Mouse (Mus musculus) intestine, embryonic 15.5 days (tissue): ENCODE data around the gene Fstl4. TPM values are rescaled to one million over a fixed set of nuclear protein-coding genes. Genes with fewer than 3 reads are reported as not detected.

Source experiments
- ATAC-seq: fragments of 200-750 bp; cut with Nextera tagmentation; 2 replicates; pipeline ENCODE4 v1.8.0; 2017; ENCODE audit warnings: moderate TSS enrichment, moderate library complexity
- H3K27ac ChIP-seq: fragments of 300-500 bp; sonication (generic); 2 replicates; pipeline ENCODE4 v1.5.1; 2015; ENCODE audit warnings: mild to moderate bottlenecking, inconsistent platforms
- H3K27me3 ChIP-seq: fragments of 300-500 bp; sonication (generic); replicated peaks from 2 replicates; pipeline ENCODE4 v1.6.1; 2015; ENCODE audit warnings: inconsistent platforms
- H3K36me3 ChIP-seq: fragments of 300-500 bp; sonication (generic); 2 replicates; pipeline ENCODE4 v1.6.1; 2015; ENCODE audit warnings: inconsistent platforms
- H3K4me1 ChIP-seq: fragments of 300-500 bp; sonication (generic); replicated peaks from 2 replicates; pipeline ENCODE4 v1.6.1; 2015; ENCODE audit warnings: inconsistent platforms
- H3K4me2 ChIP-seq: fragments of 300-500 bp; sonication (generic); replicated peaks from 2 replicates; pipeline ENCODE4 v1.6.1; 2015; ENCODE audit warnings: mild to moderate bottlenecking, inconsistent platforms
- H3K4me3 ChIP-seq: fragments of 300-500 bp; sonication (generic); replicated peaks from 2 replicates; pipeline ENCODE4 v1.5.1; 2015; ENCODE audit warnings: inconsistent platforms
- H3K9ac ChIP-seq: fragments of 300-500 bp; sonication (generic); 2 replicates; pipeline ENCODE4 v1.6.1; 2015; ENCODE audit warnings: inconsistent platforms
- H3K9me3 ChIP-seq: fragments of 300-500 bp; sonication (generic); 2 replicates; pipeline ENCODE4 v1.6.1; 2016; ENCODE audit warnings: inconsistent platforms
- WGBS: fragments of 180-500 bp; shearing (Covaris S2); methylation state at CpG from one replicate; pipeline ENCODE4 v1.1.7; 2015; 5-methylcytosine and 5-hydroxymethylcytosine counted together
- polyA plus RNA-seq: library from polyadenylated mRNA; unstranded; fragments of >200 nt; fragmentation: Nextera tagmentation; extraction: Ambion mirVana; gene quantifications from 2 replicates; pipeline ENCODE4 v1.2.1, GENCODE M21; 2015

The Fstl4 gene
- polyA plus RNA-seq, 1 experiment from 2014 or later: 6.1 TPM

DNA sequence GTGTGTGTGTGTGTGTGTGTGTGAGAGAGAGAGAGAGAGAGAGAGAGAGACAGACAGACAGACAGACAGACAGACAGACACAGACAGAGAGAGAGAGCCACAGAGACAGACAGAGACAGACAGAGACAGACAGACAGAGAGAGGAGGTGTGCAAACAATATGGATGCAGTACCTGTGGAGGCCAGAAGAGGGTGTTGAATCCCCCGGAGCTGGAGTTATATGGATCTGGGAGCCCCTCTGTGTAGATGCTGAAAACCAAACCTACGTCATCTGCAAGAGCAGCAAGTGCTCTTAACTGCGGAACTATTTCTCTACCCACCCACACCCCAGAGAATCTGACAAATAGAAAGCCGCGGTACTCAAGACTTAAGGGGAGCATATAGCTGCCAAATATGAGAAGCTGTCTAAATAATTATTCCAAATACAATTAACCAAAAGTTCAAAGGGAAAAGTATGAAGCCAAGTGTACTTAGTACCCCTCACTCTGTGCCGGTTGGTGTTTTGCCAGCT lies 247.6 kb downstream of the Fstl4 start:
- Histone ChIP-seq H3K4me2 (no peak overlapping the region), H3K27me3 (no peaks in the 10 kb centered on the region), H3K4me1 (no peaks in the 10 kb centered on the region), H3K4me3 (no peak overlapping the region), H3K9me3 (no peaks in the 10 kb centered on the region), H3K36me3 (no peaks in the 10 kb centered on the region), H3K9ac (no peak overlapping the region), H3K27ac (no peak overlapping the region)
- 76% methylated on average over 6 of the region's 6 CpGs for WGBS
- no peak for ATAC-seq

DNA sequence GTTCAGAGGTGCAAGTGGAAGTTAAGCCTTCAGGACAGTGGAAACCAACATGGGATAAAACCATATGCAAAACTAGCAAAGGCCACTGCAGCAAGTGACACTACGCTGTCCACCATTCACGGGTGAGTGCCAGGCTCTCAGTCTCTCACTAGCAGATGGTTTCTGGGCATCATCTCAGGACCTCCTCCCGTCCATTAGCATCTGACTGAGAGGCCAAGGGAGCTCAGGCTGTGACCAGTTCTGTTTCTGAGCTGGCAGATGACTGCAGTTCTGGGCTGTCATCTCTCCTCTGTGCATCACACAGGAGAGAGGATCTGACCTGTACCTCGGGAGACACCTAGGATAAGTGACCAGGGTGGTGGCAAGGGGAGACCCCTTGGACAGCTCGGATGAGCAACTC lies 249.5 kb downstream of the Fstl4 start:
- WGBS: 80% methylated on average over 5 of the region's 5 CpGs
- Histone ChIP-seq H3K4me3 (no peak overlapping the region), H3K4me2 (no peak overlapping the region), H3K27ac (no peak overlapping the region), H3K27me3 (no peaks in the 10 kb centered on the region), H3K4me1 (no peaks in the 10 kb centered on the region), H3K9me3 (no peaks in the 10 kb centered on the region), H3K9ac (no peak overlapping the region), H3K36me3 (no peaks in the 10 kb centered on the region)
- no peak for ATAC-seq

DNA sequence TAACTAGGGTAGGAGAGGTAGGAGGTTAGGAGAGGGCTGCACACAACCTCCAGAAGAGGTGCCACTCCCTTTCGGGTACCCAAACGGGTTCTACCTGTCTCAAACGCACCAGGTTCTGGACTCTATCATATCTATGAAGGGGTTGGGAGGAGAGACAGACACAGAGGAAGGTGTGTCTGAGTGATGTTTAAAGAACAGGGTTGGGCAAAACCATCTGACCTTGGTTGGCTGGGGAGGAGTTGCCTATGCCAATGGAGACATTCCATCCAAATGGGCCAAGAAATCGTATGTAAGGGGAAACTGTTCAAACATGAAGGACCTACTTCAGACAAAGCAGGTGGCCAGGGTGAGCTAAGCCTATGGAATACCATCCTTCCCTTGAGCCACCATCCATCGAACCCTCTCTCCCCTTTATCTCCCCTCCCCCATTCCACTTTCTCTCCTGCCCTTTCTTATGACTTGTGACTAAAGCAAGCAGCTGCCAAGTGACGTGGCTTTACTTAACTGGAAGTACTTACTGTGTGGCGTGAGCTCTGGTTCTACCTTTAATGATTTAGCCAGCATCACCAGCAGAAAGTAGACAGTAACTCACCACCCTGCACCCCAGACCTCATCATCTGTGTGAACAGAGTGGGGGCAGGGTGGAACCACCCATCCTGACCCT lies 252.1 kb downstream of the Fstl4 start:
- Histone ChIP-seq H3K9ac (no peak overlapping the region), H3K27me3 (no peaks in the 10 kb centered on the region), H3K36me3 (no peaks in the 10 kb centered on the region), H3K4me1 (no peaks in the 10 kb centered on the region), H3K27ac (no peak overlapping the region), H3K4me3 (no peak overlapping the region), H3K9me3 (no peaks in the 10 kb centered on the region), H3K4me2 (no peak overlapping the region)
- 76% methylated on average over 7 of the region's 7 CpGs for WGBS
- ATAC-seq: no peak

DNA sequence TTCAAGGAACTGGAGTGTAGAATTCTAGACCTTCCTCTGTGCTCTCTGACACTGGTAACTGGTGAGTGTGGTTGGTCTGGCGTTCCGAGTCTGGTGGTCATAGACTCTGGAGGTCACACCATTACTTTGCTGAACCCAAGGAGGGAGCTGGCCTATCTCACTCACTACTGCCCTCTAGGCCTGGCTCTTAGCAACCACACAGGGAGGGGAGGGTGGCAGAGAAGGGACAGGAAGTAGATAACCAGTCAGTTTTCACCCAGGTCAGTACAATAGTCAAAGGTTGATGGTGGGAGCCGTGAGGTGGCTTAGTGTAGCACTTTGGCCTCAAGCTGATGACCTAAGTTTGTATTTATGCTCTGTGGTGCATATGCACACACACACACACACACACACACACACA lies 255.1 kb downstream of the Fstl4 start:
- Histone ChIP-seq H3K4me1 (no peaks in the 10 kb centered on the region), H3K9me3 (no peaks in the 10 kb centered on the region), H3K27me3 (no peaks in the 10 kb centered on the region), H3K27ac (no peak overlapping the region), H3K4me2 (no peak overlapping the region), H3K9ac (no peak overlapping the region), H3K4me3 (no peak overlapping the region), H3K36me3 (no peaks in the 10 kb centered on the region)
- ATAC-seq: no peak
- WGBS: 74% methylated on average over 3 of the region's 3 CpGs

DNA sequence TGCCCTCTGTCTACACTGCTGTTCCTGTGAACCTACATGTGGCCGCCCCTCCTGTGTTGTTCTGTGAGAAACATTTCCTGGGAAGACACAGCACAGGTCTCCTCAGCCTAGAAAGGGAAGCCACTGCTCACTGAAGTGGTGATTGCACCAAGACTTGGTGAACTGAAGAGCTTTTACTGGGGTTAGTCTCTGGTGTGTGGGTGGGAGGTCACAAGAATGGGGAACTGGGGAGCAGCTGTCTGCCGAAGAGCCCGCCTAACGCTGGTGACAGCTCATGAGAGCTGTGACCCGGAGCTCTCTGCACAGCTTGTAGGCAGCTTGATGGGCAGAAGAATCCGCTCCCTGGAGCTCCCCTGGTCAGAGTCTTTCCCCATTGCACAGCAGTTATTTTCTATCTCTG lies 260.0 kb downstream of the Fstl4 start:
- Histone ChIP-seq H3K4me2 (no peak overlapping the region), H3K27me3 (no peaks in the 10 kb centered on the region), H3K4me1 (no peaks in the 10 kb centered on the region), H3K36me3 (no peaks in the 10 kb centered on the region), H3K27ac (no peak overlapping the region), H3K9ac (no peak overlapping the region), H3K4me3 (no peak overlapping the region), H3K9me3 (no peaks in the 10 kb centered on the region)
- WGBS: 74% methylated on average over 6 of the region's 6 CpGs
- ATAC-seq: no peak

DNA sequence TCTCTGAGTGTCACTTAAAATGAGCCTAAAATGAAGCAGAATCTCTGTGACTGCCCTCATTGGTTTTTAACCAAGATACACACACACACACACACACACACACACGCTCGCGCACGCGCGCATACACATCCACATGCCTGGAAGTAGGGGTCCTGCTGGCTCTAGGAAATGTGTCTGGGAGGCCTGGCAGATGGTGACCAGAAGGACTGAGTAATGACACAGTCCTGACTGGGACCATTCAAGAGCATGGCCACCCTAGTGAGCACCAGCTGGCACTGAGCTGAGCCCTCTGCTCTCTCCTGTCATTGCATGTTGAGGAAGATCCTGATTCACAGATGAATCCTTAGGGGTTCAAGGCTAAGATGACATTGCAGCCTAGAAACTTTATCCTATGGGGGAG lies 261.3 kb downstream of the Fstl4 start:
- Histone ChIP-seq H3K27ac (no peak overlapping the region), H3K27me3 (no peaks in the 10 kb centered on the region), H3K4me3 (no peak overlapping the region), H3K9ac (no peak overlapping the region), H3K4me2 (no peak overlapping the region), H3K36me3 (no peaks in the 10 kb centered on the region), H3K4me1 (no peaks in the 10 kb centered on the region), H3K9me3 (no peaks in the 10 kb centered on the region)
- ATAC-seq: no peak
- 98% methylated on average over 6 of the region's 6 CpGs for WGBS

DNA sequence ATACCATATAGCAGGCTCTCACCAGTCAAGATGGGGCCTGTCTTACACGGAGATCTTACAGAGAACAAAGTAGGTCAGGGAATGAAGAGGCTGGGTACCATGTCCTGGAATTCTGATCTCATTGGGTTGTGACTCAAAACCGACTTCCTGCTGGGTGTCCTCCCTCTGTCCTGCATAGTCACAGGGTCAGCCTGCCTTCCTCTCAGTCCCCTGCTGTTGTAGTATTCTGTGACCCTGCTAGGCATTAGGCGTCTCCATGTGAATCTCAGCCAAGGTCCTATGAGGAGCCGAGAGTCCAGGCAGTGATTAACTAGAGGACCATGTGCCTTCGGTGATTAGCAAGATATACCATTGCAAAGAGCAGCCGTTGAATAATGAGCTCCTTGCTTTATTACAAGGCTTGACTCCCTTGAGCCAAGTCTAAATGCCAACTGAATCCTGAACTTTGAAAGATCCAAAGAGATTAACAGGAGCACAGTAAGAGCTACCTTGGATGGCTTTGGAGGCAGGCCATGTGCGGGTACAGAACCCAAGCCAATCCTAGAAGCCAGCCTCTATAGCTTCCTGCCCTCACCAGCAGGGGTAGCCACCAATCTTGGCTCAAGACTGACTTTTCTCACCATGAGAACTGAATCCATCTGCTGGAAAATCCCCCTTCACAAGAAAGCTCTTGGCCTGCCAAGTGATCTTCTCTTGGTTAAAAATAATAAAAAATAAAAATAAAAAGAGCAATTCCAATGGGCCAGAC lies 264.2 kb downstream of the Fstl4 start:
- H3K4me2 ChIP-seq: no peak overlapping the region
- WGBS: 79% methylated on average over 7 of the region's 7 CpGs
- H3K4me1 ChIP-seq: no peaks in the 10 kb centered on the region
- H3K9me3 ChIP-seq: no peaks in the 10 kb centered on the region
- no peaks in the 10 kb centered on the region for H3K36me3 ChIP-seq
- H3K27me3 ChIP-seq: no peaks in the 10 kb centered on the region
- H3K4me3 ChIP-seq: no peak overlapping the region
- H3K9ac ChIP-seq: no peak overlapping the region
- H3K27ac ChIP-seq: no peak overlapping the region
- no peak for ATAC-seq

DNA sequence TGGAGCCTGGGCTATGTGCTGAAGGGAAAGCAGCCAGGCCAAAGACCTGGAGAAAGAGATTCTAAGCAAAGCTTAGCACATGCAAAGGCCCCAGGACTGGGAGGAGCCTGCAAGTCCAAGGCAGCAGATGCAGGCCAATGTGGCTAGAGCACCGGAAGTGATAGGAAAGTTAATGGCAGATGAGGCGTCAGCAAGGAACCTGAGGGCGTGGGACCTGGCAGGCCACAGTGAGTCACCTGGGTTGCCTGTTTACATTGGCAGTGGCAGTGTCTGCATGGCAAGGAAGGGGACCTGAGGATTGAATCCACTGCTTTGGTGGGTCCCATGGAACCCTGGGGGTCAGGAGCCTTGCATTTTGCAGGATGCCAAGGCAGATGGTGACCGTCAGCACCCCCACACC lies 267.3 kb downstream of the Fstl4 start:
- ATAC-seq: no peak
- H3K4me2 ChIP-seq: no peak overlapping the region
- H3K9me3 ChIP-seq: no peaks in the 10 kb centered on the region
- H3K9ac ChIP-seq: no peak overlapping the region
- no peaks in the 10 kb centered on the region for H3K27me3 ChIP-seq
- no peaks in the 10 kb centered on the region for H3K4me1 ChIP-seq
- H3K27ac ChIP-seq: no peak overlapping the region
- WGBS: 78% methylated on average over 4 of the region's 4 CpGs
- no peak overlapping the region for H3K4me3 ChIP-seq
- H3K36me3 ChIP-seq: no peaks in the 10 kb centered on the region

DNA sequence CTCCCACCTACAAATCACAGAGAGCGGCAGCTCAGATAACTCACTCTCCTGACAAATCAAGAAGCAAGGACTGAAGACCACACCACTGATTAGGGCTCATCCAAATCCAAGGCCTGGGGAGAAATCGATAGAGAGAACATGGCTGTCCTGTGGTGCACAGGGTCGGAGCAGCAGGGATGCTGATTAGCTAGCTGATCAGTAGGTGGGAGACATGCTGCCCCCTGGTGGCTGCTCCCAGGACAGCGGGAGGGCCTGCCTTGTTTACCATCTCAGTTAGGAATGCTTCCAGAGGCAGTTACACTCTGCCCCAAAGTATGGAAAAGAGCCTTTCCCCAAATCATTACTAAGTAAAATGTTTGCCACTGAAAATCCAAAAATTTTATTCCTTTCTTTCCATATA lies 267.9 kb downstream of the Fstl4 start:
- no peak overlapping the region for H3K27ac ChIP-seq

DNA sequence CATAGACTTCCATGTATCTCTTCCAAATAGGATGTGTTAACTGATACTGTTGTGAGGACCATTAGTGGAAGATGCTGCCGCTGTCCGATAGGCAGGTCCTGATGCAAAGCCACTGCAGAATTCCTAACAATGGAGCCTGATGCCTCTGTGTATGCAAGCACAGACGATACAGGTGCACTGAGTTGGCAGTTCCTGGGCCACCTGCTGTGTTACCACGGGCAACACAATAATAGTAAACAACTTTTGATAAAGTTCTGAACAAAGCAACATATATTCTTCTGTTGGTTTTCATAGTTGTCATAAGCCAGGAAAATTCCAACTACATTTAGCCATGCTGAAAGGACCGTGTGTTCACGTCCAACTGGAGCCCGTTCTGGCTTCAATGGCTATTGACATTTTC lies 271.0 kb downstream of the Fstl4 start:
- no peak overlapping the region for H3K27ac ChIP-seq
- WGBS: 79% methylated on average over 7 of the region's 7 CpGs
- H3K4me2 ChIP-seq: no peak overlapping the region
- H3K9me3 ChIP-seq: no peaks in the 10 kb centered on the region
- H3K27me3 ChIP-seq: no peaks in the 10 kb centered on the region
- no peak overlapping the region for H3K9ac ChIP-seq
- no peak overlapping the region for H3K4me3 ChIP-seq
- H3K36me3 ChIP-seq: no peaks in the 10 kb centered on the region
- no peak for ATAC-seq
- no peaks in the 10 kb centered on the region for H3K4me1 ChIP-seq

More for the DNA sequence above, 267.9 kb downstream of the Fstl4 start:
- WGBS: 29% methylated on average over 4 of the region's 4 CpGs
- ATAC-seq: no peak
- H3K27me3 ChIP-seq: no peaks in the 10 kb centered on the region
- no peak overlapping the region for H3K9ac ChIP-seq
- H3K36me3 ChIP-seq: no peaks in the 10 kb centered on the region
- H3K4me3 ChIP-seq: no peak overlapping the region
- H3K4me1 ChIP-seq: no peaks in the 10 kb centered on the region
- no peak overlapping the region for H3K4me2 ChIP-seq
- no peaks in the 10 kb centered on the region for H3K9me3 ChIP-seq

DNA sequence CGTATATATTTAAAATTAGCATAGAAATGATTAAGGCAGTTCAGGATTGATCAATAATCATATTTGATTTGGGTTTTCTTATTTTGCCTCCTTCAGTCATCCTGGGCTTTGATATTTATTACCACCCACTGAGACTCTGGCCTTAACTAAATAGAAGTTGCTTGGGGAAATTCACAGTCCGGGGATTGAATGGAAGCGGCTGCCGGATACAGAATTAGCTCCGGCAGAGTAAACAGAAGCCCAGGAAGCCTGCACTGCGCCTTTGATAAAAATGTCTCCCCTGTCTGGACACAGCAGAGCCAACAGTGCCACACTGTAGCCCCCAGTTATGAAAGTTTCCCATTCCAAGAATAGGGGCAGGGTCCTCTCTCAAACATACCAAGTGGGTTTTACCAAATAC lies 282.4 kb downstream of the Fstl4 start:
- H3K4me3 ChIP-seq: no peak overlapping the region
- H3K9me3 ChIP-seq: no peaks in the 10 kb centered on the region
- no peaks in the 10 kb centered on the region for H3K4me1 ChIP-seq
- no peaks in the 10 kb centered on the region for H3K36me3 ChIP-seq
- WGBS: 27% methylated on average over 6 of the region's 6 CpGs
- H3K4me2 ChIP-seq: no peak overlapping the region
- no peak overlapping the region for H3K9ac ChIP-seq
- no peaks in the 10 kb centered on the region for H3K27me3 ChIP-seq
- no peak overlapping the region for H3K27ac ChIP-seq
- ATAC-seq: no peak

DNA sequence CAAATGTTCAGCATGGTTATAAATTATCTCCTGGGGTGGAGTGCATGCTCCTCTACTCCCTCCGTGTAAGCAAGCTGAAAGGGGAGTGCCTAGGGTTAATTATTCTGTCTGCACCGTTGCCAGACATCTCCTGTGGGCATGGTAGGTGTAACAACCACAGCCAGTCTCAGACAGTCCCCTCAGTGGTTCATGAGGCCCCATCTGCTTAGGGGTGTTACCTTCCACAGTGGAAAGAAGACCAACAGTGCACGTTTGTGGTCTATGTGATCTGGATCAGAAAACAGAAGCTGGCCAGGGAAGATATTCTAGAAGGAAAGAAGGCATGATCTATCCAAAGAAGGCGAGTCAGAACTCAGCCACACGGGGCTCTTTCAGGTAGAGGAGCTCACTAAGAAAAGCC lies 289.7 kb downstream of the Fstl4 start:
- ATAC-seq: no peak
- Histone ChIP-seq H3K27me3 (no peaks in the 10 kb centered on the region), H3K36me3 (no peaks in the 10 kb centered on the region), H3K27ac (no peak overlapping the region), H3K4me1 (no peaks in the 10 kb centered on the region; the same call in 1 of the 2 replicates), H3K4me2 (no peak overlapping the region), H3K9me3 (no peaks in the 10 kb centered on the region), H3K4me3 (no peak overlapping the region), H3K9ac (no peak overlapping the region)
- WGBS: 47% methylated on average over 5 of the region's 5 CpGs

DNA sequence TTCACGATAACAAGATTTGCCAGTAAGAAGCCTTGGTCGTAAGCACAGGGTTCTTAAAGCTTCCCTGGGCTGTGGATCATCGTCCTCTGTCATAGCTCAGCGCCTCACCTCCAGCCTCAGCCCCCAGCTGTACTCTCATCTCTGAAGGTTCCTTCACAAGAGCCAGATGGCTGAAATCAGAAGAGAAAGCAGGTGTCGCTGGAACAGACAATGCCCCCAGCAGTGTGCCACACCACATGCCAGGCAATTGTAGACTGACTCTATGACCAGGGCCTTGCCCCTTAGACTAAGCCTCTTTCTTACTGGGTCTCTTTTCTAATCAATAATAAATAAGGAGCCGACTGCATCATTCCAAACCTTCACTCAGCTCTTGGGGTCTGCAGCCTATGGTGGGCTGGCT lies 291.5 kb downstream of the Fstl4 start:
- no peaks in the 10 kb centered on the region; the same call in 1 of the 2 replicates for H3K4me1 ChIP-seq
- no peak overlapping the region for H3K4me3 ChIP-seq
- no peak for ATAC-seq
- H3K36me3 ChIP-seq: no peaks in the 10 kb centered on the region
- no peak overlapping the region for H3K9ac ChIP-seq
- H3K9me3 ChIP-seq: no peaks in the 10 kb centered on the region
- WGBS: 87% methylated on average over 6 of the region's 6 CpGs
- no peak overlapping the region for H3K4me2 ChIP-seq
- H3K27me3 ChIP-seq: no peaks in the 10 kb centered on the region
- H3K27ac ChIP-seq: no peak overlapping the region
